Mouse (Mus musculus) embryo, embryonic 9.5 days (tissue): ENCODE results near the gene Sntb2.
"Not testable (repeated sequence)": the region's sequence is repeated elsewhere in the genome, so short reads cannot be mapped to it uniquely, and the experiment has no call there.

ENCODE experiments used
- DNase-seq: peaks from one replicate; pipeline ENCODE4 v3.0.0-alpha.2; 2017; ENCODE audit errors: extremely low spot score

Sntb2 gene

GRCm38 (mm10) chr8:106935324-106935869, at the start of gene Sntb2:
Gene Sntb2, plus strand, starts transcription at chr8:106935750.
- DNase-seq: peak; percentile 98

GRCm38 (mm10) chr8:106887336-106888189, 48.0 kb upstream of the Sntb2 start:
- DNase-seq: peak; percentile 64

GRCm38 (mm10) chr8:106888803-106889202, 46.7 kb upstream of the Sntb2 start:
- DNase-seq: no peak

GRCm38 (mm10) chr8:106892210-106892805, 43.2 kb upstream of the Sntb2 start:
- DNase-seq: peak; percentile 80

- DNase-seq: peak; percentile 83
Measured at GRCm38 (mm10) chr8:106892806-106893451, 42.6 kb upstream of the Sntb2 start.

GRCm38 (mm10) chr8:106893481-106894156, 41.9 kb upstream of the Sntb2 start, which contains the start of gene Utp4:
Gene Utp4, plus strand, starts transcription at chr8:106893636.
- DNase-seq: peak; percentile 89

GRCm38 (mm10) chr8:106899473-106899872, 36.1 kb upstream of the Sntb2 start:
- DNase-seq: no peak

GRCm38 (mm10) chr8:106905727-106906480, 29.6 kb upstream of the Sntb2 start:
- DNase-seq: no peak

GRCm38 (mm10) chr8:106906635-106907034, 28.9 kb upstream of the Sntb2 start:
- DNase-seq: no peak

GRCm38 (mm10) chr8:106907450-106907849, 28.1 kb upstream of the Sntb2 start:
- DNase-seq: no peak

- DNase-seq: no peak
Measured at GRCm38 (mm10) chr8:106908291-106908690, 27.3 kb upstream of the Sntb2 start.

- no peak for DNase-seq
Measured at GRCm38 (mm10) chr8:106913631-106914030, 21.9 kb upstream of the Sntb2 start.

GRCm38 (mm10) chr8:106919721-106920394, 15.7 kb upstream of the Sntb2 start:
- no peak for DNase-seq

GRCm38 (mm10) chr8:106920395-106920741, 15.2 kb upstream of the Sntb2 start:
- no peak for DNase-seq

- DNase-seq: no peak
Measured at GRCm38 (mm10) chr8:106924057-106924456, 11.5 kb upstream of the Sntb2 start.

GRCm38 (mm10) chr8:106924904-106925349, 10.6 kb upstream of the Sntb2 start:
- no peak for DNase-seq

- no peak for DNase-seq
Measured at GRCm38 (mm10) chr8:106925446-106925845, 10.1 kb upstream of the Sntb2 start.

GRCm38 (mm10) chr8:106927247-106927646, 8.3 kb upstream of the Sntb2 start:
- DNase-seq: peak; percentile 20

GRCm38 (mm10) chr8:106928182-106928581, 7.4 kb upstream of the Sntb2 start:
- not testable (repeated sequence) for DNase-seq

- DNase-seq: no peak
Measured at GRCm38 (mm10) chr8:106929155-106929913, 6.2 kb upstream of the Sntb2 start.
